ENCODE assay signal across 9 mouse cellular contexts in genomic region chr8:124404471-124405260, GRCm38 (mm10). TPM values are rescaled to one million over a fixed set of nuclear protein-coding genes. Genes with fewer than 3 reads are reported as not detected.
DNase-seq lines count a peak whose midpoint lies in the region; ATAC-seq and TF ChIP-seq lines count a peak whose summit lies in the region.
"Had no signal": no experiment of that assay in that cellular context is flagged by ENCODE, and none has a peak within 500 bp of the region (broad histone marks: within the 10 kb centered on the region; RNA-seq: fewer than 3 reads in every experiment).

No protein-coding gene starts in this region.

- no peak overlapping the region for H3K27ac ChIP-seq in intestine, embryonic 15.5 days
- H3K27ac ChIP-seq in intestine, postnatal 0 days (ENCODE audit: low read depth, low read length): no peak overlapping the region
- no peak overlapping the region for H3K27ac ChIP-seq in hindbrain, embryonic 15.5 days (replicated peaks)
- no peak overlapping the region for H3K27ac ChIP-seq in heart, embryonic 11.5 days (ENCODE audit: low read depth, low read length)
- H3K27ac ChIP-seq: heart, embryonic 10.5 days had no signal

- H3K4me1 ChIP-seq in intestine, embryonic 15.5 days (replicated peaks): no peaks in the 10 kb centered on the region
- no peaks in the 10 kb centered on the region for H3K4me1 ChIP-seq in intestine, postnatal 0 days (replicated peaks; ENCODE audit: control insufficient read depth, insufficient read depth, low read length)
- H3K4me1 ChIP-seq in hindbrain, embryonic 15.5 days (replicated peaks): no peaks in the 10 kb centered on the region
- peaks cover 6% of the 10 kb centered on the region; the same call in 1 of the 2 replicates for H3K4me1 ChIP-seq in heart, embryonic 11.5 days (ENCODE audit: control insufficient read depth, insufficient read depth, low read length)

- 77% methylated on average over 11 of the region's 12 CpGs for WGBS in intestine, embryonic 15.5 days
- WGBS in intestine, postnatal 0 days: 76% methylated on average over 11 of the region's 12 CpGs
- WGBS in hindbrain, embryonic 15.5 days: 56% methylated on average over 11 of the region's 12 CpGs
- 62% methylated on average over 11 of the region's 12 CpGs for whole genome bisulfite sequencing in heart, embryonic 11.5 days (ENCODE audit: insufficient replicate concordance)

- H3K9me3 ChIP-seq in intestine, embryonic 15.5 days: no peaks in the 10 kb centered on the region
- H3K9me3 ChIP-seq in intestine, postnatal 0 days (ENCODE audit: control insufficient read depth): no peaks in the 10 kb centered on the region
- H3K9me3 ChIP-seq in hindbrain, embryonic 15.5 days: no peaks in the 10 kb centered on the region
- H3K9me3 ChIP-seq in heart, embryonic 11.5 days (replicated peaks; ENCODE audit: control insufficient read depth, low read length): no peaks in the 10 kb centered on the region
- H3K9me3 ChIP-seq: heart, embryonic 10.5 days had no signal

- no peak overlapping the region for H3K4me3 ChIP-seq in intestine, embryonic 15.5 days (replicated peaks)
- no peak overlapping the region for H3K4me3 ChIP-seq in intestine, postnatal 0 days (ENCODE audit: low read depth, low read length)
- no peak overlapping the region for H3K4me3 ChIP-seq in hindbrain, embryonic 15.5 days
- H3K4me3 ChIP-seq in heart, embryonic 11.5 days (ENCODE audit: low read depth, low read length): no peak overlapping the region
- H3K4me3 ChIP-seq: heart, embryonic 10.5 days had no signal

- H3K4me2 ChIP-seq in intestine, embryonic 15.5 days (replicated peaks): no peak overlapping the region
- no peak overlapping the region for H3K4me2 ChIP-seq in intestine, postnatal 0 days (replicated peaks; ENCODE audit: low read depth)
- H3K4me2 ChIP-seq in hindbrain, embryonic 15.5 days: no peak overlapping the region
- no peak overlapping the region for H3K4me2 ChIP-seq in heart, embryonic 11.5 days

- DNase-seq in ZHBTc4 (ENCODE audit: low read depth, low spot score): peak; percentile 38
- peak; percentile 55 to 58 for DNase-seq in cerebellum, postnatal 25 days
- no peak for DNase-seq in thymus, adult 18-20 months
- DNase-seq in kidney, postnatal 25 days: no peak

- TF ChIP-seq CTCF in intestine, postnatal 0 days (IDR thresholded peaks at IDR 0.05; ENCODE audit: low read depth): no peak

- no peaks in the 10 kb centered on the region for H3K27me3 ChIP-seq in intestine, embryonic 15.5 days (replicated peaks)
- no peaks in the 10 kb centered on the region for H3K27me3 ChIP-seq in intestine, postnatal 0 days (replicated peaks; ENCODE audit: control insufficient read depth, insufficient read depth, low read length)
- no peaks in the 10 kb centered on the region for H3K27me3 ChIP-seq in hindbrain, embryonic 15.5 days
- no peaks in the 10 kb centered on the region for H3K27me3 ChIP-seq in heart, embryonic 11.5 days (ENCODE audit: control insufficient read depth, insufficient read depth, low read length)

- H3K36me3 ChIP-seq in intestine, embryonic 15.5 days: no peaks in the 10 kb centered on the region
- no peaks in the 10 kb centered on the region for H3K36me3 ChIP-seq in intestine, postnatal 0 days (ENCODE audit: control insufficient read depth, insufficient read depth)
- no peaks in the 10 kb centered on the region for H3K36me3 ChIP-seq in hindbrain, embryonic 15.5 days
- H3K36me3 ChIP-seq in heart, embryonic 11.5 days (ENCODE audit: control insufficient read depth, insufficient read depth, low read length): no peaks in the 10 kb centered on the region
- H3K36me3 ChIP-seq: heart, embryonic 10.5 days had no signal

- peak; percentile 12; the same call in 1 of the 2 replicates for ATAC-seq in intestine, embryonic 15.5 days
- no peak for ATAC-seq in intestine, postnatal 0 days
- ATAC-seq in hindbrain, embryonic 15.5 days (ENCODE audit: low FRiP score, low read depth): 0 out of 2 replicates have a peak, but pooled peaks have one; percentile 49
- ATAC-seq in heart, embryonic 11.5 days (replicated peaks; ENCODE audit: insufficient number of reproducible peaks, low FRiP score, low TSS enrichment): no peak

- no peak overlapping the region for H3K9ac ChIP-seq in intestine, embryonic 15.5 days
- H3K9ac ChIP-seq in intestine, postnatal 0 days (ENCODE audit: low read depth, low read length): no peak overlapping the region
- no peak overlapping the region for H3K9ac ChIP-seq in hindbrain, embryonic 15.5 days
- H3K9ac ChIP-seq in heart, embryonic 11.5 days (ENCODE audit: low read depth, low read length): no peak overlapping the region

RNA-seq across cellular contexts. Expression of gene Pgbd5, which starts 34.8 kb away (rescaled TPM):
- polyA plus RNA-seq in intestine, embryonic 15.5 days (2015; fragmentation: Nextera tagmentation; extraction: Ambion mirVana): 2.5 and 2.7 TPM in 2 replicates
- polyA plus RNA-seq in intestine, postnatal 0 days (2015; fragmentation: Nextera tagmentation; extraction: Ambion mirVana): 1.9 and 2.2 TPM in 2 replicates
- 16.4 TPM in 2 replicates for polyA plus RNA-seq in hindbrain, embryonic 15.5 days (2015; fragmentation: Nextera tagmentation; extraction: Ambion mirVana)
- polyA plus RNA-seq in heart, embryonic 11.5 days (2014; fragmentation: Nextera tagmentation; extraction: Ambion mirVana): 1.9 and 2.4 TPM in 2 replicates

Comparison
In these comparisons a context has a peak if more than half of its experiments do, and no peak if none do; other contexts are left out.
1. ATAC-seq: peak in intestine, embryonic 15.5 days (single experiment) and hindbrain, embryonic 15.5 days (single experiment); none in intestine, postnatal 0 days (single experiment) and heart, embryonic 11.5 days (single experiment).
2. DNase-seq: peak in ZHBTc4 (single experiment) and cerebellum, postnatal 25 days (2 of 2); none in thymus, adult 18-20 months (0 of 2) and kidney, postnatal 25 days (0 of 2).